Mouse (Mus musculus): ENCODE data around the gene Map4k2. TPM values are rescaled to one million over a fixed set of nuclear protein-coding genes. Genes with fewer than 3 reads are reported as not detected.

Map4k2 gene
- polyA plus RNA-seq, 1 experiment, result 24.8 TPM

- H3K4me1 ChIP-seq (ENCODE audit: control insufficient read depth, insufficient read depth, low read length), result no peaks in the 10 kb centered on the region
- no peaks in the 10 kb centered on the region for H3K27me3 ChIP-seq (ENCODE audit: control insufficient read depth, insufficient read depth, low read length)
- no peaks in the 10 kb centered on the region; the same call in 1 of the 2 replicates for H3K36me3 ChIP-seq (ENCODE audit: control insufficient read depth, insufficient read depth, low read length)
- TF ChIP-seq POLR2A (IDR thresholded peaks at IDR 0.05; ENCODE audit: control insufficient read depth, low read depth, low read length) (no peak), CTCF (IDR thresholded peaks at IDR 0.05; ENCODE audit: control insufficient read depth, insufficient read depth, insufficient replicate concordance, low read depth, low read length) (no peak)
- no peak overlapping the region for H3K27ac ChIP-seq (ENCODE audit: control insufficient read depth, insufficient read depth, low read depth, low read length)
- no peak overlapping the region for H3K4me3 ChIP-seq (ENCODE audit: control insufficient read depth, low read depth, low read length)
Observed at GRCm38 (mm10) chr19:6315573-6315972, 25.4 kb upstream of the Map4k2 start.

GRCm38 (mm10) chr19:6318145-6318544 lies 22.8 kb upstream of the Map4k2 start:
- TF ChIP-seq POLR2A (IDR thresholded peaks at IDR 0.05; ENCODE audit: control insufficient read depth, low read depth, low read length) (no peak), CTCF (IDR thresholded peaks at IDR 0.05; ENCODE audit: control insufficient read depth, insufficient read depth, insufficient replicate concordance, low read depth, low read length) (no peak)
- peaks cover 7% of the 10 kb centered on the region for H3K4me1 ChIP-seq (ENCODE audit: control insufficient read depth, insufficient read depth, low read length)
- no peaks in the 10 kb centered on the region; the same call in 1 of the 2 replicates for H3K36me3 ChIP-seq (ENCODE audit: control insufficient read depth, insufficient read depth, low read length)
- no peak overlapping the region for H3K27ac ChIP-seq (ENCODE audit: control insufficient read depth, insufficient read depth, low read depth, low read length)
- no peaks in the 10 kb centered on the region for H3K27me3 ChIP-seq (ENCODE audit: control insufficient read depth, insufficient read depth, low read length)
- H3K4me3 ChIP-seq (ENCODE audit: control insufficient read depth, low read depth, low read length), result no peak overlapping the region

DNA sequence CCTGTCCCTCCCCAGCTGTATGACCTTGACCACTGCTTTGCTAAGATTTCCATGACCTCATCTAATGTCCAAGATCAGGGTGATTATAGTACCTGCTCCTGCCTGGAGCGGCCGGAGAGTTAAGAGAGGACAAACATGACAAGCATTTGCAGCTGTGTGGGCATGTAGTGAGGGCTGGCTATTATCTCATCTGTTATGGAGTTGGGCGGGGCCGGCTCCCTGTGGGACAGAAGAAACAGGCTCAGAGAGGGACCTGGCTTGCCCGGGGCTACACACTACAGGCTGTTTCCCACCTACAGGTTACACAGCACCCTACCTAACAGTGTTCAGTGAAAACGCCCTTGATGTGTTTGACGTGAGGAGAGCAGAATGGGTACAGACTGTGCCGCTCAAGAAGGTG lies 19.6 kb upstream of the Map4k2 start:
- H3K27ac ChIP-seq (ENCODE audit: control insufficient read depth, insufficient read depth, low read depth, low read length), result no peak overlapping the region
- peaks cover 7% of the 10 kb centered on the region for H3K4me1 ChIP-seq (ENCODE audit: control insufficient read depth, insufficient read depth, low read length)
- TF ChIP-seq POLR2A (IDR thresholded peaks at IDR 0.05; ENCODE audit: control insufficient read depth, low read depth, low read length) (no peak), CTCF (IDR thresholded peaks at IDR 0.05; ENCODE audit: control insufficient read depth, insufficient read depth, insufficient replicate concordance, low read depth, low read length) (no peak)
- no peak overlapping the region for H3K4me3 ChIP-seq (ENCODE audit: control insufficient read depth, low read depth, low read length)
- H3K36me3 ChIP-seq (ENCODE audit: control insufficient read depth, insufficient read depth, low read length), result no peaks in the 10 kb centered on the region; the same call in 1 of the 2 replicates
- no peaks in the 10 kb centered on the region for H3K27me3 ChIP-seq (ENCODE audit: control insufficient read depth, insufficient read depth, low read length)

DNA sequence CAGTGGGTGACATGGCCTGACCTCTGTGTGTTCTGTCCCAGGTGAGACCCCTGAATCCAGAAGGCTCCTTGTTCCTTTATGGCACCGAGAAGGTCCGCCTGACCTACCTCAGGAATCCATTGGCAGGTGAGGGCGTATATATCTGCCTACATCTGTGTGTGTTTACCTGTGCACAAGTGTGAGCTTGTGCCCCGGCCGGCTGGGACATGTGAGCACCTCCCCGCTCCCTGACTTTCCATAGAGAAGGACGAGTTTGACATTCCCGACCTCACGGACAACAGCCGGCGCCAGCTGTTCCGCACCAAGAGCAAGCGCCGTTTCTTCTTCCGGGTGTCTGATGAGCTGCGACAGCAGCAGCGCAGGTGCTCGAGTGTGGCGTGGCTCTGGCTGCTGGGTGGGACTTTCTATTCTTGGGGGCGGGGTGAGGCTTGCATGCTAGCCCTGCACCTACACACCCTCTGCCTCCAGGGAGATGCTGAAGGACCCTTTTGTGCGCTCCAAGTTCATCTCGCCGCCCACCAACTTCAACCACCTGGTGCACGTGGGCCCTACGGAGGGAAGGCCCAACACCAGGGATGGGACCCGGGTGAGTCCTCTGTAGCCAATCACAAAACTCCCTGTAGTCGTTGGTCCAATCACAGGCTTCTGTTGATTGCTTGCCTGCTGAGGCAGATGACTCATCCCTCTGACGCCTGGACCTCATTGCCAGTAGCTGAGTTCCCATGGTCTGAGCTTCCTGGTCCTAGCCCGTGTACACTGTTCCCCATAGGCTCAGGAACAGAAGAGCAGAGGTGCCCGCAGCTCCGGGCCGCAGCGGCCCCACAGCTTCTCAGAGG lies 18.9 kb upstream of the Map4k2 start:
- Histone ChIP-seq H3K4me3 (ENCODE audit: control insufficient read depth, low read depth, low read length) (no peak overlapping the region), H3K27ac (ENCODE audit: control insufficient read depth, insufficient read depth, low read depth, low read length) (no peak overlapping the region), H3K27me3 (ENCODE audit: control insufficient read depth, insufficient read depth, low read length) (no peaks in the 10 kb centered on the region), H3K36me3 (ENCODE audit: control insufficient read depth, insufficient read depth, low read length) (no peaks in the 10 kb centered on the region; the same call in 1 of the 2 replicates), H3K4me1 (ENCODE audit: control insufficient read depth, insufficient read depth, low read length) (peaks cover 7% of the 10 kb centered on the region)
- TF ChIP-seq CTCF (IDR thresholded peaks at IDR 0.05; ENCODE audit: control insufficient read depth, insufficient read depth, insufficient replicate concordance, low read depth, low read length), result no peak
- TF ChIP-seq POLR2A (IDR thresholded peaks at IDR 0.05; ENCODE audit: control insufficient read depth, low read depth, low read length), result no peak

DNA sequence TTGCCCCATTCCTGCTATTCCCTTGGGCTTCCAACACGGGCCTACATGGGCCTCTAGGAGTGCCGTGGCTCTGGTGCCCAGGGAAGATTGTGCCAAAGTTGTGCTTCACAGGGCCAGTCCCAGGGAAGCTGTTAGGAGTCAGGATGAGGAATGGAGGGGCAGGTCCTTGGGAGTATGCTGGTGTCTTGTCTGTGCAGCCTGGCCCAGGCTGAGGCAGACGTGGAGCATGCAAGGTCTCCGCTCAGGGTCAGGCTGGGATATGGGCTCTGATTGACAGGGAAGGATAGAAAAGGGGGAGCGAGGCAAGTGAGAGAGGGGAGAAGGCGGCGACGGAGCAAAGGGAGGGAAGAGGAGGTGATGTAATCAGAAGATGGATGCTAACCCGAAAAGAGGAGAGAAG lies 16.2 kb upstream of the Map4k2 start:
- Histone ChIP-seq H3K4me1 (ENCODE audit: control insufficient read depth, insufficient read depth, low read length) (peaks cover 7% of the 10 kb centered on the region), H3K27me3 (ENCODE audit: control insufficient read depth, insufficient read depth, low read length) (no peaks in the 10 kb centered on the region), H3K36me3 (ENCODE audit: control insufficient read depth, insufficient read depth, low read length) (no peaks in the 10 kb centered on the region; the same call in 1 of the 2 replicates), H3K4me3 (ENCODE audit: control insufficient read depth, low read depth, low read length) (no peak overlapping the region), H3K27ac (ENCODE audit: control insufficient read depth, insufficient read depth, low read depth, low read length) (no peak overlapping the region)
- TF ChIP-seq CTCF (IDR thresholded peaks at IDR 0.05; ENCODE audit: control insufficient read depth, insufficient read depth, insufficient replicate concordance, low read depth, low read length), result no peak
- TF ChIP-seq POLR2A (IDR thresholded peaks at IDR 0.05; ENCODE audit: control insufficient read depth, low read depth, low read length), result no peak

- H3K4me3 ChIP-seq (ENCODE audit: control insufficient read depth, low read depth, low read length), result no peak overlapping the region
- no peaks in the 10 kb centered on the region for H3K27me3 ChIP-seq (ENCODE audit: control insufficient read depth, insufficient read depth, low read length)
- no peak overlapping the region; the same call in 1 of the 2 replicates for H3K27ac ChIP-seq (ENCODE audit: control insufficient read depth, insufficient read depth, low read depth, low read length)
- no peak for TF ChIP-seq CTCF (IDR thresholded peaks at IDR 0.05; ENCODE audit: control insufficient read depth, insufficient read depth, insufficient replicate concordance, low read depth, low read length)
- TF ChIP-seq POLR2A (IDR thresholded peaks at IDR 0.05; ENCODE audit: control insufficient read depth, low read depth, low read length), result no peak
- no peaks in the 10 kb centered on the region for H3K36me3 ChIP-seq (ENCODE audit: control insufficient read depth, insufficient read depth, low read length)
- H3K4me1 ChIP-seq (ENCODE audit: control insufficient read depth, insufficient read depth, low read length), result peaks cover 17% of the 10 kb centered on the region
Observed at GRCm38 (mm10) chr19:6331178-6331577, 9.8 kb upstream of the Map4k2 start.

GRCm38 (mm10) chr19:6331719-6332516 lies 9.0 kb upstream of the Map4k2 start:
- Histone ChIP-seq H3K27ac (ENCODE audit: control insufficient read depth, insufficient read depth, low read depth, low read length) (peak overlapping the region; percentile 71), H3K27me3 (ENCODE audit: control insufficient read depth, insufficient read depth, low read length) (no peaks in the 10 kb centered on the region), H3K4me3 (ENCODE audit: control insufficient read depth, low read depth, low read length) (no peak overlapping the region)

More at GRCm38 (mm10) chr19:6331719-6332516, 9.0 kb upstream of the Map4k2 start:
- Histone ChIP-seq H3K4me1 (ENCODE audit: control insufficient read depth, insufficient read depth, low read length) (peaks cover 20% of the 10 kb centered on the region), H3K36me3 (ENCODE audit: control insufficient read depth, insufficient read depth, low read length) (no peaks in the 10 kb centered on the region)
- no peak for TF ChIP-seq POLR2A (IDR thresholded peaks at IDR 0.05; ENCODE audit: control insufficient read depth, low read depth, low read length)
- peak; percentile 35; the same call in 1 of the 2 replicates for TF ChIP-seq CTCF (IDR thresholded peaks at IDR 0.05; ENCODE audit: control insufficient read depth, insufficient read depth, insufficient replicate concordance, low read depth, low read length)

All from testis, adult 2 months (tissue).